Mouse (Mus musculus): ENCODE measurements around the gene Tbxas1. TPM values are rescaled to one million over a fixed set of nuclear protein-coding genes. Genes with fewer than 3 reads are reported as not detected.

Tbxas1 gene
- polyA plus RNA-seq, 1 experiment from 2014 or later: 5.5 TPM

DNA sequence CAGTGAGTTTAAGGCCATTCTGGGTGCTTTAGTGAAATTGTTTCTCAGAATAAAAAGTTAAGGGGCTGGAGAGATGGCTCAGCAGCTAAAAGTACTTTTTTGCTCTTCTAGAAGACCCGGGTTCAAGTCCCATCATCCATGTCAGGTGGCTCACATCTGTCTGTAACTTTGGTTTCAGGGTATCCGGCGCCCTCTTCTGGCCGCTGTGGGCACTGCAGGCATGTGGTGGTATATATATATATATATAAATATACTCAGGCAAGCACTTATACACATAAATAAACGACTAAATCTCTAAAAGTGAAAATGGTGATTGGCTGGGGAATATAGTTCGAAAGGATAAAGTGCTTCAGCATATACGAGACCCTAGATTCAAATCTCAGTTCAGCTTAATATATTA is 143.6 kb downstream of the Tbxas1 start:
- DNase-seq (ENCODE audit: low spot score) (no peak), ATAC-seq (no peak)
- 75% methylated on average over 7 of the region's 7 CpGs for WGBS
- no peak overlapping the region for H3K9ac ChIP-seq (replicated peaks; ENCODE audit: low read depth)
- H3K36me3 ChIP-seq (ENCODE audit: insufficient read depth, low read length): no peaks in the 10 kb centered on the region
- no peaks in the 10 kb centered on the region for H3K4me1 ChIP-seq (ENCODE audit: insufficient read depth, low read depth, low read length)
- H3K9me3 ChIP-seq (ENCODE audit: low read length): no peaks in the 10 kb centered on the region
- no peaks in the 10 kb centered on the region for H3K27me3 ChIP-seq (replicated peaks; ENCODE audit: insufficient read depth, low read length)
- no peak overlapping the region for H3K4me2 ChIP-seq (replicated peaks; ENCODE audit: low read depth, low read length)
- no peak overlapping the region for H3K4me3 ChIP-seq (ENCODE audit: low read depth, low read length)
- no peak overlapping the region for H3K27ac ChIP-seq (ENCODE audit: low read length)
- peak; percentile 51 for TF ChIP-seq CTCF (IDR thresholded peaks at IDR 0.05)
- no peak for TF ChIP-seq EP300 (IDR thresholded peaks at IDR 0.05)

DNA sequence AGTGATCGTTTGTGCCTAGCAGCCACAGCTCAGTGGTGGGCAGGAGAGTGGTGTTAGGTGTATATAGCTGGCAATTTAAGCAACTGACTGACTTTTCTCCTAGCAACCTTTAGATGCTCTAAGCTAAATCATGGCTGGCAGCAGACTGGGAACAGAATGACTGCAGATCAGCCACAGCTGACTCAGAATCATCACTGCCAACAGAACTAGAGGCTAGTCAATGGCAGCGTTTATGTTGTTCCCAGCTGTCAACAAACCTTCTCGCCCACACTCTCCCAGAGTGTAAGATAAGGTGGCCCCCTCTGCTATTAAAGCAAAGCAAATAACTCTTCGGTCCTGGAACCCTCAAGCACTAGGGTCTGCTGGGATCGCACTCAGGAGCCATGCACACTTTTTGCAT is 144.0 kb downstream of the Tbxas1 start:
- no peaks in the 10 kb centered on the region for H3K27me3 ChIP-seq (replicated peaks; ENCODE audit: insufficient read depth, low read length)
- DNase-seq (ENCODE audit: low spot score): no peak
- TF ChIP-seq CTCF (IDR thresholded peaks at IDR 0.05): no peak
- TF ChIP-seq EP300 (IDR thresholded peaks at IDR 0.05): no peak
- no peak overlapping the region for H3K4me3 ChIP-seq (ENCODE audit: low read depth, low read length)
- H3K27ac ChIP-seq (ENCODE audit: low read length): no peak overlapping the region
- no peaks in the 10 kb centered on the region for H3K4me1 ChIP-seq (ENCODE audit: insufficient read depth, low read depth, low read length)
- no peaks in the 10 kb centered on the region for H3K9me3 ChIP-seq (ENCODE audit: low read length)
- no peak overlapping the region for H3K9ac ChIP-seq (replicated peaks; ENCODE audit: low read depth)
- ATAC-seq: no peak
- no peak overlapping the region for H3K4me2 ChIP-seq (replicated peaks; ENCODE audit: low read depth, low read length)
- 57% methylated on average over 5 of the region's 5 CpGs for WGBS
- H3K36me3 ChIP-seq (ENCODE audit: insufficient read depth, low read length): no peaks in the 10 kb centered on the region

DNA sequence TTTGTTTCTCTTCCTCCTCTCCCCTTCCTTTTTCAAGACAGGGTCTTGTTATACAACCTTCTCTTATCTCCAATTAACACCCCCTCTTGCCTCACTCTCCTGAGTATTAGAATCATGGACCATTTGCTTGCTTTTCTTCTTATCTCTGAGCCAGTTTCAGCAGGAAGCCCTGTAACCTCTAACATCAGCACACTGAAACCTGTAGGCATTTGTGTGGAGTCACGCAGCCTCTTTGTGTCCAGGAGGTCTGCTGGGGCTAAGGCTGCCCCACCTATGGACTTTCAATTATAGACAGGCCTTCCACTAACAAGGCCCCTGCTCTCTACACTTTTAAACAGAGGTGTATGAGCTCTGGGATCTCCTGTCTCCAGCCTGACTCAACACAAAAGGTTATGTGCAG is 146.7 kb downstream of the Tbxas1 start:
- TF ChIP-seq CTCF (IDR thresholded peaks at IDR 0.05): no peak
- no peak for TF ChIP-seq EP300 (IDR thresholded peaks at IDR 0.05)
- Histone ChIP-seq H3K36me3 (ENCODE audit: insufficient read depth, low read length) (no peaks in the 10 kb centered on the region), H3K27ac (ENCODE audit: low read length) (no peak overlapping the region), H3K4me3 (ENCODE audit: low read depth, low read length) (no peak overlapping the region), H3K4me1 (ENCODE audit: insufficient read depth, low read depth, low read length) (no peaks in the 10 kb centered on the region), H3K9ac (replicated peaks; ENCODE audit: low read depth) (no peak overlapping the region), H3K27me3 (replicated peaks; ENCODE audit: insufficient read depth, low read length) (no peaks in the 10 kb centered on the region), H3K9me3 (ENCODE audit: low read length) (no peaks in the 10 kb centered on the region), H3K4me2 (replicated peaks; ENCODE audit: low read depth, low read length) (no peak overlapping the region)
- DNase-seq (ENCODE audit: low spot score) (no peak), ATAC-seq (no peak)
- WGBS: 76% methylated on average over 1 of the region's 1 CpGs

DNA sequence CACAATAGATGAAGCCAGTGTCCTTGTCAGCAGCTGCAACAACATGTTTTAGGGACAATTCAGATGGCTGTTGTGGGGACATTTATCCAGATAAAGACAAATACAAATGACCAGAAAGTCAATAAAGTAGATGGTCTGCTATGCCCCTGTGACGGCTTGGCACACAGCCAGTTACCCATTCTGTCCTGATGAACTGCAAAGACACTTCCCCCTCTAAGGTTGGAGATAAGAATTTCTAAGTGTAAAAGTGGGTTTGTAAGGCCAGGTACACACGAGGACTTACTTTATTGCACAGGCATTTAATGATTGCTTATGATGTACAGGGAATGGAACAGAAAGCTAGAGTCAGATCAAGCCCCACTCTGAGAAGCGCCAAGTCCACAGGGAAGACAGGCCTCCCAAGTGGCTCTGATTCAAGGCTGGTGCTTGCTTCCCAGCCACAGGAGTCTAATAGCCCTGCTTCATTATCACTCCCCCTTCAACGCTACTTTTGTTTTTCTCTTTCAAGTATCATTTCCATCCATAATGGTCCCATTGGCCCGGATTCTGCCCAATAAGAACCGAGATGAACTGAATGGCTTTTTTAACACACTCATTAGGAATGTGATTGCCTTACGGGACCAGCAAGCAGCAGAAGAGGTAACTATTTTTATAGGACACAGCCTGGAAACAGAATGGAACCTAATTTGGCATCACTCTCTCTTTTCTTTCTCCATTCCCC is 147.4 kb downstream of the Tbxas1 start:
- no peak for DNase-seq (ENCODE audit: low spot score)
- Histone ChIP-seq H3K4me3 (ENCODE audit: low read depth, low read length) (no peak overlapping the region), H3K27ac (ENCODE audit: low read length) (no peak overlapping the region), H3K27me3 (replicated peaks; ENCODE audit: insufficient read depth, low read length) (no peaks in the 10 kb centered on the region), H3K4me2 (replicated peaks; ENCODE audit: low read depth, low read length) (no peak overlapping the region), H3K9me3 (ENCODE audit: low read length) (no peaks in the 10 kb centered on the region), H3K9ac (replicated peaks; ENCODE audit: low read depth) (no peak overlapping the region), H3K4me1 (ENCODE audit: insufficient read depth, low read depth, low read length) (no peaks in the 10 kb centered on the region), H3K36me3 (ENCODE audit: insufficient read depth, low read length) (no peaks in the 10 kb centered on the region)
- 76% methylated on average over 7 of the region's 7 CpGs for WGBS
- TF ChIP-seq CTCF (IDR thresholded peaks at IDR 0.05): no peak
- TF ChIP-seq EP300 (IDR thresholded peaks at IDR 0.05): no peak
- ATAC-seq: no peak

DNA sequence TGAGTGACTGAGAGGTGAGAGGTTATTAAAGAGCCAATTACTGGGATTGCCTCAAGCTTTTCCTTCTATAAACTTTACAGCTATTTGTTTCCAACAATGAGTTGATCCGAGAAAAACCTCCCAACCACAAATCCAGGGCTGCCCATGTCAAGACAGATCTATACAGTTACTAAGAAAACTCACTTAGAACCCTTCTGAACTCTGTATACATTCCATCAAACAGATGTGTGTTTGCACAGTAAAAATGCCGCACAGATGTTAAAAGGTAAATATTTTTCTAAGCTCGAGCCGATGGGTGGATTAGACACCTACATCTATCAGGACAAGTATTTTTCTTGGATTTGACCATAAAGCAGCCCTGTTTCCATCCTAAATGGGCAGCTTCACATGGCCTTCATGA is 149.4 kb downstream of the Tbxas1 start:
- Histone ChIP-seq H3K27me3 (replicated peaks; ENCODE audit: insufficient read depth, low read length) (no peaks in the 10 kb centered on the region), H3K9me3 (ENCODE audit: low read length) (no peaks in the 10 kb centered on the region), H3K27ac (ENCODE audit: low read length) (no peak overlapping the region), H3K4me3 (ENCODE audit: low read depth, low read length) (no peak overlapping the region), H3K36me3 (ENCODE audit: insufficient read depth, low read length) (no peaks in the 10 kb centered on the region), H3K4me2 (replicated peaks; ENCODE audit: low read depth, low read length) (no peak overlapping the region), H3K4me1 (ENCODE audit: insufficient read depth, low read depth, low read length) (no peaks in the 10 kb centered on the region), H3K9ac (replicated peaks; ENCODE audit: low read depth) (no peak overlapping the region)
- TF ChIP-seq CTCF (IDR thresholded peaks at IDR 0.05) (no peak), EP300 (IDR thresholded peaks at IDR 0.05) (no peak)
- WGBS: 16% methylated on average over 4 of the region's 4 CpGs
- ATAC-seq (no peak), DNase-seq (ENCODE audit: low spot score) (no peak)

DNA sequence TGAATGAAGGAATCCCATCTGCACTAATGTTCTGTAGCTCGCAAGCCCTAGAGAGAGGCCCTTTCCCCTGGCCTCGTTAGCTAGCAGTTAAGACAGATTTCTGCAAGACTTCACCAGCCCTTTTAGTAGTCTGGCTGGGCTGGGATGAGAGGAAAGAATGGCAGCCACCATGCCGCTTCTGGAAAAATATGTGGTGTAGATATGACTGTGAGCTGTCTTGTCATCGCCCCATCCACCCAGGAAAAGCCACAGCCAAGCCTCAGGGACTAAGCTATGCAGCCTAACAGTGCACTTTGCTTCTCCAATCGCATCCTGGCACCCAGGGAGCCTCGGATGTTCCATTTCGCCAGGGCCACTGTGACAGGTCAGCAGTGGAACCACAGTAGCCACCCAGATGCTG is 149.8 kb downstream of the Tbxas1 start:
- no peak for TF ChIP-seq CTCF (IDR thresholded peaks at IDR 0.05)
- no peak for TF ChIP-seq EP300 (IDR thresholded peaks at IDR 0.05)

DNA sequence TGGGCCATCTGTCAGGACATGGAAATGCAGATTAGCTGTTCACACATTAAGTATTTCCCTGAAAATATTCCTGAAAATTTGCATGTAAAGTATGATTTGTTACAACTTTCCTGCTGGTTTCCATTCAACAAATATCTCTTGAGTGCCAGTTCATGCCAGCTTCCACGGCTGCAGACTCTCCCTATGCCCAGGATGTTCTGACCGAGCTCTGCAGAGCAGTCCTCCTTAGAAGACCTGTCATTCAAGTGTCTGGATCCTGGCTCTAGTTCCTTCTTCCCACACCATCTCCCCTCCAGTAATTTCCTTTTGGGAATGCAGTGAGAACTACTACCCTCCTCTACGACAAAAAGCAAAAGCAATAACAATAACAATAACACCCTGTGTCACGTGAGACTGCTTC is 155.5 kb downstream of the Tbxas1 start:
- Histone ChIP-seq H3K4me1 (ENCODE audit: insufficient read depth, low read depth, low read length) (no peaks in the 10 kb centered on the region), H3K27me3 (replicated peaks; ENCODE audit: insufficient read depth, low read length) (no peaks in the 10 kb centered on the region), H3K36me3 (ENCODE audit: insufficient read depth, low read length) (no peaks in the 10 kb centered on the region), H3K9ac (replicated peaks; ENCODE audit: low read depth) (no peak overlapping the region), H3K4me3 (ENCODE audit: low read depth, low read length) (no peak overlapping the region), H3K4me2 (replicated peaks; ENCODE audit: low read depth, low read length) (no peak overlapping the region), H3K27ac (ENCODE audit: low read length) (no peak overlapping the region), H3K9me3 (ENCODE audit: low read length) (no peaks in the 10 kb centered on the region)
- DNase-seq (ENCODE audit: low spot score): no peak
- WGBS: 61% methylated on average over 4 of the region's 4 CpGs
- no peak for ATAC-seq
- TF ChIP-seq CTCF (IDR thresholded peaks at IDR 0.05) (no peak), EP300 (IDR thresholded peaks at IDR 0.05) (no peak)

More for the DNA sequence above, 149.8 kb downstream of the Tbxas1 start:
- WGBS: 68% methylated on average over 7 of the region's 7 CpGs
- no peak for ATAC-seq
- Histone ChIP-seq H3K4me2 (replicated peaks; ENCODE audit: low read depth, low read length) (no peak overlapping the region), H3K36me3 (ENCODE audit: insufficient read depth, low read length) (no peaks in the 10 kb centered on the region), H3K4me3 (ENCODE audit: low read depth, low read length) (no peak overlapping the region), H3K9ac (replicated peaks; ENCODE audit: low read depth) (no peak overlapping the region), H3K4me1 (ENCODE audit: insufficient read depth, low read depth, low read length) (no peaks in the 10 kb centered on the region), H3K27ac (ENCODE audit: low read length) (no peak overlapping the region), H3K9me3 (ENCODE audit: low read length) (no peaks in the 10 kb centered on the region), H3K27me3 (replicated peaks; ENCODE audit: insufficient read depth, low read length) (no peaks in the 10 kb centered on the region)
- no peak for DNase-seq (ENCODE audit: low spot score)

All from lung, postnatal 0 days (tissue).